Mouse (Mus musculus) hindbrain, postnatal 0 days (tissue): ENCODE measurements at regions not wholly inside any gene's neighbourhood (a gene's known extent, or its start where the extent isn't known, plus 50 kb on each side); places are given as distances from the start of the nearest gene placed in this dataset.

Source experiments
- ATAC-seq: fragments of 200-750 bp; cut with Nextera tagmentation; 2 replicates; pipeline ENCODE4 v1.8.0; 2017; ENCODE audit warnings: mild to moderate bottlenecking, moderate TSS enrichment, moderate library complexity
- DNase-seq: peaks from one replicate; pipeline ENCODE4 v3.0.0-alpha.2; 2015; ENCODE audit warnings: low spot score
- H3K27ac ChIP-seq: fragments of 300-500 bp; sonication (generic); 2 replicates; pipeline ENCODE4 v1.5.1; 2014; ENCODE audit warnings: mild to moderate bottlenecking
- H3K27me3 ChIP-seq: fragments of 300-500 bp; sonication (generic); 2 replicates; pipeline ENCODE4 v1.6.1; 2014; ENCODE audit warnings: low read length, mixed read lengths; ENCODE audit not compliant: insufficient read depth
- H3K36me3 ChIP-seq: fragments of 300-500 bp; sonication (generic); 2 replicates; pipeline ENCODE4 v1.6.1; 2014; ENCODE audit warnings: low read length, mixed read lengths; ENCODE audit not compliant: insufficient read depth
- H3K4me1 ChIP-seq: fragments of 300-500 bp; sonication (generic); 2 replicates; pipeline ENCODE4 v1.6.1; 2014; ENCODE audit warnings: antibody characterized with exemption, low read length, mixed read lengths; ENCODE audit not compliant: insufficient read depth
- H3K4me2 ChIP-seq: fragments of 300-500 bp; sonication (generic); 2 replicates; pipeline ENCODE4 v1.6.1; 2014; ENCODE audit warnings: low read depth, mild to moderate bottlenecking, low read length, moderate library complexity, mixed read lengths
- H3K4me3 ChIP-seq: fragments of 300-500 bp; sonication (generic); 2 replicates; pipeline ENCODE4 v1.5.1; 2014; ENCODE audit warnings: low read length
- H3K9ac ChIP-seq: fragments of 300-500 bp; sonication (generic); replicated peaks from 2 replicates; pipeline ENCODE4 v1.6.1; 2014; ENCODE audit warnings: mild to moderate bottlenecking, low read length, moderate library complexity, mixed read lengths
- H3K9me3 ChIP-seq: fragments of 300-500 bp; sonication (generic); 2 replicates; pipeline ENCODE4 v1.6.1; 2016; ENCODE audit warnings: low read length, mixed read lengths
- CTCF ChIP-seq: IDR thresholded peaks from 2 replicates; pipeline ENCODE4 v1.5.1; 2016; ENCODE audit warnings: antibody characterized with exemption, control low read depth, low read depth
- WGBS: fragments of 180-500 bp; shearing (Covaris S2); extraction: QIAGEN DNeasy Blood & Tissue Kit; methylation state at CpG from one replicate; pipeline ENCODE4 v1.1.7; 2014; 5-methylcytosine and 5-hydroxymethylcytosine counted together

GRCm38 (mm10) chr1:193453654-193454053 lies 83.6 kb upstream of the Camk1g start:
- 61% methylated on average over 2 of the region's 2 CpGs for WGBS
- Histone ChIP-seq H3K4me3 (no peak overlapping the region), H3K27ac (no peak overlapping the region), H3K4me2 (no peak overlapping the region), H3K4me1 (peaks cover 7% of the 10 kb centered on the region), H3K9me3 (no peaks in the 10 kb centered on the region), H3K36me3 (no peaks in the 10 kb centered on the region), H3K27me3 (no peaks in the 10 kb centered on the region), H3K9ac (no peak overlapping the region)
- no peak for ATAC-seq
- TF ChIP-seq CTCF = no peak
- peak; percentile 55 for DNase-seq

GRCm38 (mm10) chr1:193451471-193452135 lies 81.5 kb upstream of the Camk1g start:
- no peak for DNase-seq
- no peaks in the 10 kb centered on the region for H3K36me3 ChIP-seq
- WGBS = 60% methylated on average over 4 of the region's 4 CpGs
- H3K9ac ChIP-seq = no peak overlapping the region
- TF ChIP-seq CTCF = no peak
- H3K27ac ChIP-seq = no peak overlapping the region
- no peak overlapping the region for H3K4me3 ChIP-seq
- peaks cover 7% of the 10 kb centered on the region for H3K4me1 ChIP-seq
- no peak for ATAC-seq
- H3K27me3 ChIP-seq = no peaks in the 10 kb centered on the region
- H3K9me3 ChIP-seq = no peaks in the 10 kb centered on the region
- H3K4me2 ChIP-seq = no peak overlapping the region

GRCm38 (mm10) chr1:193450814-193451213 lies 80.7 kb upstream of the Camk1g start:
- no peak for ATAC-seq

GRCm38 (mm10) chr1:193450201-193450600 lies 80.1 kb upstream of the Camk1g start:
- no peaks in the 10 kb centered on the region for H3K27me3 ChIP-seq
- H3K9me3 ChIP-seq = no peaks in the 10 kb centered on the region
- no peak for ATAC-seq
- H3K4me3 ChIP-seq = no peak overlapping the region
- no peak overlapping the region; the same call in 1 of the 2 replicates for H3K27ac ChIP-seq
- no peak for DNase-seq
- WGBS = 50% methylated on average over 6 of the region's 6 CpGs
- H3K36me3 ChIP-seq = no peaks in the 10 kb centered on the region
- H3K9ac ChIP-seq = no peak overlapping the region
- H3K4me2 ChIP-seq = no peak overlapping the region
- H3K4me1 ChIP-seq = peaks cover 7% of the 10 kb centered on the region
- TF ChIP-seq CTCF = no peak

More at GRCm38 (mm10) chr1:193450814-193451213, 80.7 kb upstream of the Camk1g start:
- H3K9ac ChIP-seq = no peak overlapping the region
- H3K36me3 ChIP-seq = no peaks in the 10 kb centered on the region
- peaks cover 7% of the 10 kb centered on the region for H3K4me1 ChIP-seq
- H3K27ac ChIP-seq = no peak overlapping the region
- H3K4me2 ChIP-seq = no peak overlapping the region
- no peak for DNase-seq
- H3K27me3 ChIP-seq = no peaks in the 10 kb centered on the region
- no peaks in the 10 kb centered on the region for H3K9me3 ChIP-seq
- WGBS = 40% methylated on average over 3 of the region's 3 CpGs
- no peak overlapping the region for H3K4me3 ChIP-seq
- no peak for TF ChIP-seq CTCF

GRCm38 (mm10) chr1:193449394-193450103 lies 79.5 kb upstream of the Camk1g start:
- H3K4me2 ChIP-seq = no peak overlapping the region
- H3K4me3 ChIP-seq = no peak overlapping the region
- no peaks in the 10 kb centered on the region for H3K27me3 ChIP-seq
- no peaks in the 10 kb centered on the region for H3K36me3 ChIP-seq
- H3K9me3 ChIP-seq = no peaks in the 10 kb centered on the region
- ATAC-seq = peak; percentile 54; the same call in 1 of the 2 replicates
- H3K9ac ChIP-seq = no peak overlapping the region
- TF ChIP-seq CTCF = peak; percentile 82
- H3K4me1 ChIP-seq = peaks cover 7% of the 10 kb centered on the region
- 14% methylated on average over 7 of the region's 7 CpGs for WGBS
- DNase-seq = peak; percentile 89
- peak overlapping the region; percentile 48 for H3K27ac ChIP-seq

- Histone ChIP-seq H3K9ac (no peak overlapping the region), H3K4me3 (no peak overlapping the region), H3K4me2 (no peak overlapping the region), H3K27me3 (no peaks in the 10 kb centered on the region), H3K27ac (no peak overlapping the region), H3K36me3 (no peaks in the 10 kb centered on the region), H3K4me1 (peaks cover 7% of the 10 kb centered on the region), H3K9me3 (no peaks in the 10 kb centered on the region)
- TF ChIP-seq CTCF = no peak
- ATAC-seq (no peak; the same call in 1 of the 2 replicates), DNase-seq (no peak)
- WGBS = 57% methylated on average over 3 of the region's 3 CpGs
These were observed 78.8 kb upstream of the Camk1g start for GRCm38 (mm10) chr1:193448793-193449393.

- TF ChIP-seq CTCF = no peak
- no peaks in the 10 kb centered on the region for H3K9me3 ChIP-seq
- WGBS = 91% methylated on average over 5 of the region's 5 CpGs
- H3K27ac ChIP-seq = no peak overlapping the region
- H3K27me3 ChIP-seq = no peaks in the 10 kb centered on the region
- H3K36me3 ChIP-seq = no peaks in the 10 kb centered on the region
- H3K9ac ChIP-seq = no peak overlapping the region
- H3K4me3 ChIP-seq = no peak overlapping the region
- H3K4me1 ChIP-seq = peaks cover 7% of the 10 kb centered on the region
- ATAC-seq (no peak), DNase-seq (no peak)
- no peak overlapping the region for H3K4me2 ChIP-seq
These were observed 77.5 kb upstream of the Camk1g start for GRCm38 (mm10) chr1:193447647-193448046.
